Mouse (Mus musculus) stomach, postnatal 0 days (tissue): ENCODE measurements around the gene Cacnb1. TPM values are rescaled to one million over a fixed set of nuclear protein-coding genes. Genes with fewer than 3 reads are reported as not detected.

ENCODE experiments used
- ATAC-seq: fragments of 200-750 bp; cut with Nextera tagmentation; 2 replicates; pipeline ENCODE4 v1.8.0; 2017; ENCODE audit not compliant: low FRiP score, low TSS enrichment
- DNase-seq: peaks from one replicate; pipeline ENCODE4 v3.0.0-alpha.2; 2016; ENCODE audit warnings: low spot score
- H3K27ac ChIP-seq: fragments of 300-500 bp; sonication (generic); replicated peaks from 2 replicates; pipeline ENCODE4 v1.5.1; 2014; ENCODE audit warnings: mild to moderate bottlenecking, control low read depth
- H3K27me3 ChIP-seq: fragments of 300-500 bp; sonication (generic); 2 replicates; pipeline ENCODE4 v1.6.1; 2014; ENCODE audit warnings: low read length; ENCODE audit not compliant: control insufficient read depth, insufficient read depth
- H3K36me3 ChIP-seq: fragments of 300-500 bp; sonication (generic); 2 replicates; pipeline ENCODE4 v1.6.1; 2014; ENCODE audit warnings: low read length, mixed read lengths; ENCODE audit not compliant: control insufficient read depth, insufficient read depth
- H3K4me1 ChIP-seq: fragments of 300-500 bp; sonication (generic); replicated peaks from 2 replicates; pipeline ENCODE4 v1.6.1; 2014; ENCODE audit warnings: antibody characterized with exemption; ENCODE audit not compliant: control insufficient read depth, insufficient read depth
- H3K4me2 ChIP-seq: fragments of 300-500 bp; sonication (generic); replicated peaks from 2 replicates; pipeline ENCODE4 v1.6.1; 2014; ENCODE audit warnings: low read depth, mild to moderate bottlenecking, control low read depth, moderate library complexity
- H3K4me3 ChIP-seq: fragments of 300-500 bp; sonication (generic); 2 replicates; pipeline ENCODE4 v1.5.1; 2014; ENCODE audit warnings: low read depth, low read length, control low read depth
- H3K9ac ChIP-seq: fragments of 300-500 bp; sonication (generic); 2 replicates; pipeline ENCODE4 v1.6.1; 2014; ENCODE audit warnings: mild to moderate bottlenecking, low read length, control low read depth, mixed read lengths
- H3K9me3 ChIP-seq: fragments of 300-500 bp; sonication (generic); 2 replicates; pipeline ENCODE4 v1.6.1; 2016; ENCODE audit warnings: low read length; ENCODE audit not compliant: control insufficient read depth
- CTCF ChIP-seq: IDR thresholded peaks from 2 replicates; pipeline ENCODE4 v1.5.1; 2016; ENCODE audit warnings: antibody characterized with exemption, low read depth, mild to moderate bottlenecking, moderate library complexity
- EP300 ChIP-seq: optimal IDR thresholded peaks from 2 replicates; pipeline ENCODE3; 2016; ENCODE audit warnings: antibody characterized with exemption
- WGBS: fragments of 180-500 bp; shearing (Covaris S2); extraction: QIAGEN DNeasy Blood & Tissue Kit; methylation state at CpG from one replicate; pipeline ENCODE4 v1.1.7; 2014; 5-methylcytosine and 5-hydroxymethylcytosine counted together
- polyA plus RNA-seq: library from polyadenylated mRNA; unstranded; fragments of >200 nt; fragmentation: Nextera tagmentation; extraction: Ambion mirVana; gene quantifications from 2 replicates; pipeline ENCODE4 v1.2.1, GENCODE M21; 2015

The Cacnb1 gene
- polyA plus RNA-seq, 1 experiment from 2014 or later: 4.2 TPM

- H3K27me3 ChIP-seq: no peaks in the 10 kb centered on the region
- H3K4me2 ChIP-seq: no peak overlapping the region
- no peak overlapping the region for H3K4me3 ChIP-seq
- 30% methylated on average over 11 of the region's 11 CpGs for WGBS
- ATAC-seq (no peak), DNase-seq (no peak)
- H3K9me3 ChIP-seq: no peaks in the 10 kb centered on the region
- H3K9ac ChIP-seq: no peak overlapping the region
- TF ChIP-seq CTCF: no peak
- H3K27ac ChIP-seq: no peak overlapping the region
- H3K4me1 ChIP-seq: no peaks in the 10 kb centered on the region
- no peaks in the 10 kb centered on the region for H3K36me3 ChIP-seq
Measured at GRCm38 (mm10) chr11:98001351-98001824, 21.4 kb downstream of the Cacnb1 start.

DNA sequence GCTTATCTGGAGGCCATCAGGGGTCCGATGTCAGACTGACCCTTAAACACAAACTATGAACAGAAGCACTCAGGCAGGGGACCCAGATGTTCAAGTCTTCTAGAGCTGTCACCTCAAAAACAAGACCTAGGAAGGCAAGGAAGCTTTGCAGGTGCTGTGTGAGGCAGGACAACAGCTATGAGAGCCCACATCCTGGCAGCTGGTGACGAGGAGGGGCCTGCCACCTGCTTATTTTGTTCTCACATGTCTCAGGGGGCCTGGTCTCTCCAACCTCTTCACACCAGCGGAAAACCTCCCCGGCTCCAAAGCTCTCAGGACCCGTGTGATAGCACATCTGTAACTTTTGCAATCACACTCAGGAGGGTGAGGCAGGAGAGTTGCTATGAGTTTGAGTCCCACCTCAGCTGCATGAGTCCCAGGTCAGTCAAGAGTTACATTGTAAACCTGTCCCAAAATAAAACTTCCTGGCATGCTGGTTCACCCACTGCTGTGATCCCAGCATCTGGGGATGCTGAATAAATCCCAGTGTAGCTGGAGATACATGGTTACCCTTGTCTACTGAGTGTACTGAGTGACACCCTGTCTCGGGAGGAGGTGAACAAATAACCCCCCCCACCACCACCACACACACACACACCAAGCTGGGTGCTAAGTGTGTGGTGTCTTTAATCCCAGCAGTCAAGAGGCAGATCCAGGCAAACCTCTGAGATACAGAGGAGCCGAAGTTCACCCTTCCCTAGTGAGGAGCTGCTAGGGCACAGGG, 22.3 kb downstream of the Cacnb1 start:
- DNase-seq (no peak), ATAC-seq (no peak)
- Histone ChIP-seq H3K36me3 (no peaks in the 10 kb centered on the region), H3K27ac (no peak overlapping the region), H3K27me3 (no peaks in the 10 kb centered on the region), H3K4me2 (no peak overlapping the region), H3K4me3 (no peak overlapping the region), H3K9me3 (no peaks in the 10 kb centered on the region), H3K4me1 (no peaks in the 10 kb centered on the region), H3K9ac (no peak overlapping the region)
- TF ChIP-seq CTCF: no peak
- no peak for TF ChIP-seq EP300
- 28% methylated on average over 7 of the region's 7 CpGs for WGBS

GRCm38 (mm10) chr11:97999748-98000147, 23.1 kb downstream of the Cacnb1 start:
- Histone ChIP-seq H3K9ac (no peak overlapping the region), H3K4me2 (no peak overlapping the region), H3K36me3 (no peaks in the 10 kb centered on the region), H3K4me3 (no peak overlapping the region), H3K27ac (no peak overlapping the region), H3K9me3 (no peaks in the 10 kb centered on the region), H3K27me3 (no peaks in the 10 kb centered on the region), H3K4me1 (0 out of 2 replicates have a peak, but pooled peaks cover 2% of the 10 kb centered on the region)
- ATAC-seq: no peak
- no peak for DNase-seq
- WGBS: 52% methylated on average over 5 of the region's 5 CpGs
- TF ChIP-seq CTCF (no peak), EP300 (no peak)

GRCm38 (mm10) chr11:97998898-97999608, 23.8 kb downstream of the Cacnb1 start:
- WGBS: 49% methylated on average over 7 of the region's 7 CpGs
- no peak for DNase-seq
- ATAC-seq: no peak
- Histone ChIP-seq H3K27ac (no peak overlapping the region), H3K4me2 (no peak overlapping the region), H3K4me1 (0 out of 2 replicates have a peak, but pooled peaks cover 3% of the 10 kb centered on the region), H3K4me3 (no peak overlapping the region), H3K9ac (no peak overlapping the region), H3K27me3 (no peaks in the 10 kb centered on the region), H3K9me3 (no peaks in the 10 kb centered on the region), H3K36me3 (no peaks in the 10 kb centered on the region)
- TF ChIP-seq EP300 (no peak), CTCF (no peak)

GRCm38 (mm10) chr11:97998074-97998793, 24.6 kb downstream of the Cacnb1 start:
- no peak for ATAC-seq
- Histone ChIP-seq H3K27me3 (no peaks in the 10 kb centered on the region), H3K9ac (no peak overlapping the region), H3K9me3 (no peaks in the 10 kb centered on the region), H3K4me3 (no peak overlapping the region), H3K4me2 (no peak overlapping the region), H3K36me3 (no peaks in the 10 kb centered on the region), H3K27ac (no peak overlapping the region), H3K4me1 (0 out of 2 replicates have a peak, but pooled peaks cover 3% of the 10 kb centered on the region)
- DNase-seq: no peak
- WGBS: 68% methylated on average over 11 of the region's 11 CpGs
- no peak for TF ChIP-seq CTCF
- no peak for TF ChIP-seq EP300
